Mouse (Mus musculus): ENCODE data around the gene Pde4dip. TPM values are rescaled to one million over a fixed set of nuclear protein-coding genes. Genes with fewer than 3 reads are reported as not detected.

Pde4dip gene
- total and polyA plus RNA-seq, 3 experiments = 1,061 to 1,897 (median 1,629) TPM

- DNase-seq = no peak
- no peaks in the 10 kb centered on the region; the same call in 1 of the 2 replicates for H3K36me3 ChIP-seq (ENCODE audit: control insufficient read depth, insufficient read depth, low read length)
Observed at GRCm38 (mm10) chr3:97915081-97915480, 26.6 kb upstream of the Pde4dip start.

GRCm38 (mm10) chr3:97911093-97911492, 22.6 kb upstream of the Pde4dip start:
- TF ChIP-seq CTCF (IDR thresholded peaks at IDR 0.05) = no peak
- no peak for TF ChIP-seq EP300 (IDR thresholded peaks at IDR 0.05; ENCODE audit: insufficient read depth, low read depth, low read length)
- TF ChIP-seq POLR2A (IDR thresholded peaks at IDR 0.05; ENCODE audit: insufficient read depth, low read depth, low read length) = no peak
- 90% methylated on average over 7 of the region's 7 CpGs for WGBS
- no peak overlapping the region for H3K9ac ChIP-seq (ENCODE audit: low read depth, low read length)
- no peaks in the 10 kb centered on the region; the same call in 1 of the 2 replicates for H3K79me2 ChIP-seq (replicated peaks; ENCODE audit: control insufficient read depth, insufficient read depth, low read length)
- H3K27me3 ChIP-seq (ENCODE audit: control insufficient read depth, insufficient read depth, low read length) = no peaks in the 10 kb centered on the region
- no peak overlapping the region for H3K27ac ChIP-seq
- H3K4me1 ChIP-seq (ENCODE audit: control insufficient read depth, insufficient read depth, low read length) = no peaks in the 10 kb centered on the region
- no peaks in the 10 kb centered on the region; the same call in 1 of the 2 replicates for H3K36me3 ChIP-seq (ENCODE audit: control insufficient read depth, insufficient read depth, low read length)
- intact Hi-C loops (cut with DNase I) = no loop called here
- H3K4me3 ChIP-seq = no peak overlapping the region
- no peak for DNase-seq

More at GRCm38 (mm10) chr3:97915081-97915480, 26.6 kb upstream of the Pde4dip start:
- no peak overlapping the region for H3K9ac ChIP-seq (ENCODE audit: low read depth, low read length)
- no peaks in the 10 kb centered on the region for H3K27me3 ChIP-seq (ENCODE audit: control insufficient read depth, insufficient read depth, low read length)
- WGBS = 66% methylated on average over 4 of the region's 4 CpGs
- no peaks in the 10 kb centered on the region for H3K4me1 ChIP-seq (ENCODE audit: control insufficient read depth, insufficient read depth, low read length)
- intact Hi-C loops (cut with DNase I) = no loop called here
- H3K27ac ChIP-seq = no peak overlapping the region
- no peak overlapping the region for H3K4me3 ChIP-seq
- TF ChIP-seq EP300 (IDR thresholded peaks at IDR 0.05; ENCODE audit: insufficient read depth, low read depth, low read length) = no peak
- TF ChIP-seq CTCF (IDR thresholded peaks at IDR 0.05) = peak; percentile 57
- TF ChIP-seq POLR2A (IDR thresholded peaks at IDR 0.05; ENCODE audit: insufficient read depth, low read depth, low read length) = no peak
- H3K79me2 ChIP-seq (replicated peaks; ENCODE audit: control insufficient read depth, insufficient read depth, low read length) = no peaks in the 10 kb centered on the region; the same call in 1 of the 2 replicates

GRCm38 (mm10) chr3:97909737-97910136, 21.2 kb upstream of the Pde4dip start:
- Histone ChIP-seq H3K9ac (ENCODE audit: low read depth, low read length) (no peak overlapping the region), H3K27ac (no peak overlapping the region), H3K36me3 (ENCODE audit: control insufficient read depth, insufficient read depth, low read length) (no peaks in the 10 kb centered on the region), H3K27me3 (ENCODE audit: control insufficient read depth, insufficient read depth, low read length) (no peaks in the 10 kb centered on the region), H3K79me2 (replicated peaks; ENCODE audit: control insufficient read depth, insufficient read depth, low read length) (no peaks in the 10 kb centered on the region; the same call in 1 of the 2 replicates), H3K4me3 (no peak overlapping the region), H3K4me1 (ENCODE audit: control insufficient read depth, insufficient read depth, low read length) (no peaks in the 10 kb centered on the region)
- DNase-seq = no peak
- intact Hi-C loops (cut with DNase I) = no loop called here
- WGBS = 55% methylated on average over 2 of the region's 2 CpGs
- TF ChIP-seq POLR2A (IDR thresholded peaks at IDR 0.05; ENCODE audit: insufficient read depth, low read depth, low read length) (no peak), EP300 (IDR thresholded peaks at IDR 0.05; ENCODE audit: insufficient read depth, low read depth, low read length) (no peak), CTCF (IDR thresholded peaks at IDR 0.05) (no peak)

GRCm38 (mm10) chr3:97901586-97901985, 13.1 kb upstream of the Pde4dip start:
- Histone ChIP-seq H3K9ac (ENCODE audit: low read depth, low read length) (peak overlapping the region; percentile 100), H3K27ac (peak overlapping the region; percentile 92), H3K27me3 (ENCODE audit: control insufficient read depth, insufficient read depth, low read length) (no peaks in the 10 kb centered on the region), H3K36me3 (ENCODE audit: control insufficient read depth, insufficient read depth, low read length) (peaks cover 4% of the 10 kb centered on the region), H3K4me3 (peak overlapping the region; percentile 93), H3K4me1 (ENCODE audit: control insufficient read depth, insufficient read depth, low read length) (peaks cover 6% of the 10 kb centered on the region), H3K79me2 (replicated peaks; ENCODE audit: control insufficient read depth, insufficient read depth, low read length) (peaks cover 5% of the 10 kb centered on the region)
- DNase-seq = no peak
- TF ChIP-seq EP300 (IDR thresholded peaks at IDR 0.05; ENCODE audit: insufficient read depth, low read depth, low read length) (no peak), POLR2A (IDR thresholded peaks at IDR 0.05; ENCODE audit: insufficient read depth, low read depth, low read length) (no peak), CTCF (IDR thresholded peaks at IDR 0.05) (no peak)
- 5% methylated on average over 5 of the region's 5 CpGs for WGBS
- intact Hi-C loops (cut with DNase I) = no loop called here

GRCm38 (mm10) chr3:97900516-97901490, 12.3 kb upstream of the Pde4dip start, which contains the start of gene Sec22b:
TSS of gene Sec22b (plus strand) at chr3:97901190.
- Histone ChIP-seq H3K27me3 (ENCODE audit: control insufficient read depth, insufficient read depth, low read length) (no peaks in the 10 kb centered on the region), H3K4me3 (peak within 1 kb of the TSS; percentile 93), H3K4me1 (ENCODE audit: control insufficient read depth, insufficient read depth, low read length) (peaks cover 6% of the 10 kb centered on the region), H3K27ac (peak within 1 kb of the TSS; percentile 92), H3K9ac (ENCODE audit: low read depth, low read length) (peak within 1 kb of the TSS; percentile 100), H3K79me2 (replicated peaks; ENCODE audit: control insufficient read depth, insufficient read depth, low read length) (peaks cover 5% of the 10 kb centered on the region), H3K36me3 (ENCODE audit: control insufficient read depth, insufficient read depth, low read length) (peaks cover 4% of the 10 kb centered on the region)
- intact Hi-C loops (cut with DNase I) = no loop called here
- 5% methylated on average over 41 of the region's 41 CpGs for WGBS
- peak; percentile 91 for DNase-seq
- TF ChIP-seq EP300 (IDR thresholded peaks at IDR 0.05; ENCODE audit: insufficient read depth, low read depth, low read length) (0 out of 2 replicates have a peak, but pooled peaks have one; percentile 35), CTCF (IDR thresholded peaks at IDR 0.05) (no peak), POLR2A (IDR thresholded peaks at IDR 0.05; ENCODE audit: insufficient read depth, low read depth, low read length) (peak; percentile 94)
